Mouse (Mus musculus) embryonic fibroblast, embryonic 13.5 days (primary cell): ENCODE results near the gene Agrp.

Experiments
- CTCF ChIP-seq: IDR thresholded peaks from 2 replicates; pipeline ENCODE4 v1.5.1; 2011; ENCODE audit warnings: mild to moderate bottlenecking, control low read depth, low read length, moderate library complexity, borderline replicate concordance; ENCODE audit not compliant: insufficient read depth
- POLR2A ChIP-seq: IDR thresholded peaks from 2 replicates; pipeline ENCODE4 v1.6.1; 2011; ENCODE audit warnings: low read depth, mild to moderate bottlenecking, control low read depth, low read length, moderate library complexity

- no peak for TF ChIP-seq CTCF
- TF ChIP-seq POLR2A: no peak
Observed at GRCm38 (mm10) chr8:105617451-105618278, 19.5 kb downstream of the Agrp start.
